Mouse (Mus musculus) adipose tissue, adult 10 weeks (tissue): Measurements from ENCODE around the gene Prh1. TPM values are rescaled to one million over a fixed set of nuclear protein-coding genes. Genes with fewer than 3 reads are reported as not detected.

Source experiments
- polyA plus RNA-seq: library from polyadenylated mRNA; stranded (reverse); fragments of 350-450 nt; fragmentation: Illumina TruSeq; extraction: RNeasy Lipid Tissue Mini Kit (QIAGEN cat#74804); gene quantifications from one replicate; pipeline ENCODE4 v1.2.3, GENCODE M21; 2014; ENCODE audit warnings: low read depth, low replicate concordance

Gene Prh1
- not detected for polyA plus RNA-seq

GRCm38 (mm10) chr6:132569509-132569908 is at the start of gene Prh1:
Gene Prh1 (plus strand): TSS chr6:132569809.

GRCm38 (mm10) chr6:132595613-132596012 is 26.0 kb downstream of the Prh1 start, which contains the start of gene Prp2:
Gene Prp2 (plus strand): TSS chr6:132595913.

Other genes starting within 250 kb of the Prh1 start
- not detected for gene Gm8882, start 205.7 kb upstream of the Prh1 start, polyA plus RNA-seq
- gene Prp2, start 26.1 kb downstream of the Prh1 start, polyA plus RNA-seq, result not detected
- not detected for gene A630073D07Rik, start 81.7 kb downstream of the Prh1 start, polyA plus RNA-seq
- not detected for gene Tas2r120, start 87.1 kb downstream of the Prh1 start, polyA plus RNA-seq
- gene Tas2r121, start 131.2 kb downstream of the Prh1 start, polyA plus RNA-seq, result not detected
- gene Tas2r122, start 142.1 kb downstream of the Prh1 start, polyA plus RNA-seq, result not detected
- not detected for gene Tas2r115, start 168.2 kb downstream of the Prh1 start, polyA plus RNA-seq
- not detected for gene Tas2r124, start 184.9 kb downstream of the Prh1 start, polyA plus RNA-seq
- not detected for gene Tas2r102, start 192.3 kb downstream of the Prh1 start, polyA plus RNA-seq
- not detected for gene Tas2r136, start 208.4 kb downstream of the Prh1 start, polyA plus RNA-seq
- gene Tas2r117, start 233.0 kb downstream of the Prh1 start, polyA plus RNA-seq, result not detected